Mouse (Mus musculus) heart, postnatal 36 days (tissue): Measurements from ENCODE around the gene Irgq. TPM values are rescaled to one million over a fixed set of nuclear protein-coding genes. Genes with fewer than 3 reads are reported as not detected.
A peak's percentile ranks its signal among the peaks of the same experiment; 100 is the strongest.
"Not testable (repeated sequence)": the region's sequence is repeated elsewhere in the genome, so short reads cannot be mapped to it uniquely, and the experiment has no call there.

Experiments used
- DNase-seq, 2 experiments: peaks; one replicate each; pipeline ENCODE4 v3.0.0; 2021 to 2022
- intact Hi-C: fragments of 180-260 bp; cut with DNase I; formaldehyde crosslinking; loops from one replicate; pipeline ENCODE4 v1.15.1; 2025
- total RNA-seq, 2 experiments: library from RNA; stranded (reverse); gene quantifications; 2 replicates each; pipeline ENCODE4 v1.2.3; 2021

Irgq gene
- total RNA-seq, 2 experiments from 2014 or later: 16.4 to 16.5 TPM

- DNase-seq: no peak
- intact Hi-C loops: loop anchor here (2.0 to 5.0 kb wide), 4 partner anchors 23 to 65 kb away; partner anchors contain the start of genes Irgq, Pinlyp and Xrcc1
Measured at GRCm38 (mm10) chr7:24507726-24508114, 22.8 kb upstream of the Irgq start.

GRCm38 (mm10) chr7:24512355-24512754 lies 18.1 kb upstream of the Irgq start, which contains the start of gene AC161166.1:
AC161166.1 (minus strand) TSS chr7:24512455.
- DNase-seq: no peak

GRCm38 (mm10) chr7:24516319-24516718 lies 14.2 kb upstream of the Irgq start:
- intact Hi-C loops: loop anchor here (5.0 kb wide), 1 partner anchor 41 kb away; no protein-coding TSS in a partner anchor
- DNase-seq: not testable (repeated sequence)

More at GRCm38 (mm10) chr7:24512355-24512754, 18.1 kb upstream of the Irgq start, which contains the start of gene AC161166.1:
- intact Hi-C loops: no loop called here

- intact Hi-C loops: loop anchor here (5.0 kb wide), 1 partner anchor 40 kb away; no protein-coding TSS in a partner anchor
Measured at GRCm38 (mm10) chr7:24517077-24517476, 13.4 kb upstream of the Irgq start.

GRCm38 (mm10) chr7:24517654-24518053 lies 12.8 kb upstream of the Irgq start:
- intact Hi-C loops: loop anchor here (5.0 kb wide), 1 partner anchor 40 kb away; no protein-coding TSS in a partner anchor
- no peak for DNase-seq

More at GRCm38 (mm10) chr7:24517077-24517476, 13.4 kb upstream of the Irgq start:
- DNase-seq: no peak

GRCm38 (mm10) chr7:24519130-24519529 lies 11.4 kb upstream of the Irgq start:
- intact Hi-C loops: loop anchor here (5.0 kb wide), 1 partner anchor 38 kb away; no protein-coding TSS in a partner anchor

GRCm38 (mm10) chr7:24520054-24520453 lies 10.4 kb upstream of the Irgq start:
- intact Hi-C loops, DNase-seq: not testable (repeated sequence)

More at GRCm38 (mm10) chr7:24519130-24519529, 11.4 kb upstream of the Irgq start:
- no peak for DNase-seq

GRCm38 (mm10) chr7:24522805-24523204 lies 7.7 kb upstream of the Irgq start:
- intact Hi-C loops: no loop called here
- DNase-seq: no peak

- DNase-seq: no peak
- intact Hi-C loops: no loop called here
Measured at GRCm38 (mm10) chr7:24523723-24524122, 6.8 kb upstream of the Irgq start.

GRCm38 (mm10) chr7:24524978-24525377 lies 5.5 kb upstream of the Irgq start:
- DNase-seq: no peak
- intact Hi-C loops: no loop called here

- intact Hi-C loops: no loop called here
- DNase-seq: no peak
Measured at GRCm38 (mm10) chr7:24525686-24526420, 4.6 kb upstream of the Irgq start.

- no peak for DNase-seq
- intact Hi-C loops: loop anchor here (1.0 kb wide), 1 partner anchor 18 kb away; no protein-coding TSS in a partner anchor
Measured at GRCm38 (mm10) chr7:24528861-24529260, 1.6 kb upstream of the Irgq start.

GRCm38 (mm10) chr7:24529580-24529979 lies 909 bp upstream of the Irgq start:
- intact Hi-C loops: loop anchor here (1.0 kb wide), 1 partner anchor 18 kb away; no protein-coding TSS in a partner anchor
- DNase-seq: no peak

- DNase-seq: peak; percentile 72
- intact Hi-C loops: loop anchor here (2.0 to 5.0 kb wide), 2 partner anchors 25 to 131 kb away; partner anchors contain the start of gene Zfp428
Measured at GRCm38 (mm10) chr7:24531211-24531971, 902 bp downstream of the Irgq start.

- intact Hi-C loops: loop anchor here (5.0 kb wide), 1 partner anchor 129 kb away; no protein-coding TSS in a partner anchor
- no peak for DNase-seq
Measured at GRCm38 (mm10) chr7:24533031-24533571, 2.6 kb downstream of the Irgq start.

- no peak for DNase-seq
Measured at GRCm38 (mm10) chr7:24533806-24534205, 3.3 kb downstream of the Irgq start.

GRCm38 (mm10) chr7:24534301-24534700 lies 3.8 kb downstream of the Irgq start:
- intact Hi-C loops: loop anchor here (5.0 kb wide), 1 partner anchor 128 kb away; no protein-coding TSS in a partner anchor
- no peak for DNase-seq

More at GRCm38 (mm10) chr7:24533806-24534205, 3.3 kb downstream of the Irgq start:
- intact Hi-C loops: loop anchor here (5.0 kb wide), 1 partner anchor 128 kb away; no protein-coding TSS in a partner anchor

- intact Hi-C loops: no loop called here
- no peak for DNase-seq
Measured at GRCm38 (mm10) chr7:24537081-24537480, 6.6 kb downstream of the Irgq start.

GRCm38 (mm10) chr7:24537591-24537990 lies 7.1 kb downstream of the Irgq start:
- intact Hi-C loops: no loop called here
- no peak for DNase-seq

GRCm38 (mm10) chr7:24538154-24538553 lies 7.7 kb downstream of the Irgq start:
- no peak for DNase-seq
- intact Hi-C loops: no loop called here
